In the genomic region with DNA sequence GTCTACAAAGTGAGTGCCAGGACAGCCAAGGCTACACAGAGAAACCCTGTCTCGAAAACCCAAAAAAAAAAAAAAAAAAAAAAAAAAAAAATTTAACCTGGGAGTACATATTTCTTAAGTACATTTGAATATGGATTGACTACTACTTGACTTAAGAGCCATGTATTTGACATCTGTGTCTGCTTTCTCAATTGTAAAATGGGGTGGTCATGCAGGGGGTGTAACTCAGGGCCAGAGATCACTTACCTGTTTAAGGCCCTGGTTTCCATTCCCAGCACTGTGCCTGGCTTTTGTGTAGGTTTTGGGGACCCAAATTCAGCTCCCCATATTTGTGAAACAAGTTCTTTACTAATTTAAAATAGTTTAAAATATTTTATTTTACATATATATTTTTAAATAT, we compare ENCODE assay signal across 16 mouse cellular contexts.
"Had no signal": no experiment of that assay in that cellular context is flagged by ENCODE, and none has a peak within 500 bp of the region (broad histone marks: within the 10 kb centered on the region; RNA-seq: fewer than 3 reads in every experiment).

No protein-coding gene starts in this region.

- H3K4me2 ChIP-seq: neural tube, embryonic 13.5 days; neural tube, embryonic 15.5 days; stomach, embryonic 15.5 days had no signal

- H3K27ac ChIP-seq: neural tube, embryonic 13.5 days; neural tube, embryonic 15.5 days; stomach, embryonic 15.5 days; stomach, postnatal 0 days had no signal

- H3K4me3 ChIP-seq: neural tube, embryonic 13.5 days; neural tube, embryonic 15.5 days; stomach, embryonic 15.5 days had no signal

- H3K36me3 ChIP-seq: neural tube, embryonic 13.5 days; neural tube, embryonic 15.5 days; stomach, embryonic 15.5 days had no signal

- H3K27me3 ChIP-seq: neural tube, embryonic 13.5 days; neural tube, embryonic 15.5 days; stomach, embryonic 15.5 days had no signal

- DNase-seq: retina, postnatal 1 day; right cerebral cortex, adult 18-20 months; right cerebral cortex, postnatal 14 days; right cerebral cortex, postnatal 25 days; right cerebral cortex, postnatal 4 days; spleen, adult 18-20 months; thymus, adult 18-20 months; thymus, adult 2 months; thymus, postnatal 14 days; thymus, postnatal 25 days; thymus, postnatal 36 days; thymus, postnatal 4 days had no signal

- H3K9me3 ChIP-seq: neural tube, embryonic 13.5 days; neural tube, embryonic 15.5 days; stomach, embryonic 15.5 days had no signal

- H3K4me1 ChIP-seq: neural tube, embryonic 13.5 days; neural tube, embryonic 15.5 days; stomach, embryonic 15.5 days had no signal

- H3K9ac ChIP-seq: neural tube, embryonic 13.5 days; neural tube, embryonic 15.5 days; stomach, embryonic 15.5 days had no signal
